Mouse (Mus musculus) neural tube, embryonic 10.5 days (tissue): ENCODE results near the gene Mgat4b.
A peak's percentile ranks its signal among the peaks of the same experiment; 100 is the strongest.

Source experiments
- DNase-seq: peaks from one replicate; pipeline ENCODE4 v3.0.0-alpha.2; 2017; ENCODE audit warnings: low spot score; ENCODE audit errors: extremely low spot score

Gene Mgat4b

GRCm38 (mm10) chr11:50198916-50199315, 11.8 kb upstream of the Mgat4b start:
- no peak for DNase-seq

GRCm38 (mm10) chr11:50200613-50201012, 10.1 kb upstream of the Mgat4b start:
- DNase-seq, result no peak

- no peak for DNase-seq
Measured at GRCm38 (mm10) chr11:50201590-50201989, 9.1 kb upstream of the Mgat4b start.

- no peak for DNase-seq
Measured at GRCm38 (mm10) chr11:50203302-50203827, 7.3 kb upstream of the Mgat4b start.

- no peak for DNase-seq
Measured at GRCm38 (mm10) chr11:50205434-50205833, 5.3 kb upstream of the Mgat4b start.

- DNase-seq, result no peak
Measured at GRCm38 (mm10) chr11:50206037-50206436, 4.7 kb upstream of the Mgat4b start.

- no peak for DNase-seq
Measured at GRCm38 (mm10) chr11:50207344-50207743, 3.3 kb upstream of the Mgat4b start.

GRCm38 (mm10) chr11:50208039-50208438, 2.7 kb upstream of the Mgat4b start:
- DNase-seq, result no peak

- DNase-seq, result peak; percentile 86
Measured at GRCm38 (mm10) chr11:50210101-50210504, 587 bp upstream of the Mgat4b start.

- no peak for DNase-seq
Measured at GRCm38 (mm10) chr11:50211322-50212059, 801 bp downstream of the Mgat4b start.

GRCm38 (mm10) chr11:50212060-50212739, 1.5 kb downstream of the Mgat4b start:
- DNase-seq, result no peak

- no peak for DNase-seq
Measured at GRCm38 (mm10) chr11:50212848-50213758, 2.4 kb downstream of the Mgat4b start.

GRCm38 (mm10) chr11:50214631-50215030, 3.9 kb downstream of the Mgat4b start:
- no peak for DNase-seq

- DNase-seq, result no peak
Measured at GRCm38 (mm10) chr11:50215633-50216032, 4.9 kb downstream of the Mgat4b start.

- DNase-seq, result no peak
Measured at GRCm38 (mm10) chr11:50216724-50217366, 6.2 kb downstream of the Mgat4b start.

- DNase-seq, result no peak
Measured at GRCm38 (mm10) chr11:50217811-50218210, 7.1 kb downstream of the Mgat4b start.

- no peak for DNase-seq
Measured at GRCm38 (mm10) chr11:50219833-50220232, 9.1 kb downstream of the Mgat4b start.

- DNase-seq, result no peak
Measured at GRCm38 (mm10) chr11:50222559-50223276, 12.0 kb downstream of the Mgat4b start.

GRCm38 (mm10) chr11:50223783-50224662, 13.3 kb downstream of the Mgat4b start:
- no peak for DNase-seq
